Mouse (Mus musculus): ENCODE data around the gene Gpt2. TPM values are rescaled to one million over a fixed set of nuclear protein-coding genes. Genes with fewer than 3 reads are reported as not detected.
A peak's percentile ranks its signal among the peaks of the same experiment; 100 is the strongest.

Gpt2 gene
- polyA plus RNA-seq, 1 experiment from 2014 or later, result 39.1 TPM

- Histone ChIP-seq H3K4me1 (replicated peaks; ENCODE audit: control insufficient read depth, insufficient read depth, low read length) (0 out of 2 replicates have a peak, but pooled peaks cover 2% of the 10 kb centered on the region), H3K27ac (ENCODE audit: low read length) (no peak overlapping the region), H3K9ac (replicated peaks; ENCODE audit: low read depth, low read length) (no peak overlapping the region), H3K4me3 (replicated peaks; ENCODE audit: low read length) (no peak overlapping the region), H3K4me2 (ENCODE audit: low read length) (no peak overlapping the region), H3K9me3 (ENCODE audit: control insufficient read depth, low read length) (no peaks in the 10 kb centered on the region), H3K36me3 (ENCODE audit: control insufficient read depth, insufficient read depth) (no peaks in the 10 kb centered on the region), H3K27me3 (replicated peaks; ENCODE audit: control insufficient read depth, insufficient read depth, low read length) (no peaks in the 10 kb centered on the region)
- ATAC-seq, result no peak
- 82% methylated on average over 2 of the region's 2 CpGs for WGBS
Measured at GRCm38 (mm10) chr8:85478397-85478796, 14.0 kb upstream of the Gpt2 start.

GRCm38 (mm10) chr8:85479710-85480109, 12.7 kb upstream of the Gpt2 start:
- Histone ChIP-seq H3K4me2 (ENCODE audit: low read length) (no peak overlapping the region), H3K4me3 (replicated peaks; ENCODE audit: low read length) (no peak overlapping the region), H3K27ac (ENCODE audit: low read length) (no peak overlapping the region), H3K9ac (replicated peaks; ENCODE audit: low read depth, low read length) (no peak overlapping the region), H3K4me1 (replicated peaks; ENCODE audit: control insufficient read depth, insufficient read depth, low read length) (0 out of 2 replicates have a peak, but pooled peaks cover 2% of the 10 kb centered on the region), H3K27me3 (replicated peaks; ENCODE audit: control insufficient read depth, insufficient read depth, low read length) (no peaks in the 10 kb centered on the region), H3K9me3 (ENCODE audit: control insufficient read depth, low read length) (no peaks in the 10 kb centered on the region), H3K36me3 (ENCODE audit: control insufficient read depth, insufficient read depth) (no peaks in the 10 kb centered on the region)
- WGBS, result 85% methylated on average over 2 of the region's 2 CpGs
- no peak for ATAC-seq

DNA sequence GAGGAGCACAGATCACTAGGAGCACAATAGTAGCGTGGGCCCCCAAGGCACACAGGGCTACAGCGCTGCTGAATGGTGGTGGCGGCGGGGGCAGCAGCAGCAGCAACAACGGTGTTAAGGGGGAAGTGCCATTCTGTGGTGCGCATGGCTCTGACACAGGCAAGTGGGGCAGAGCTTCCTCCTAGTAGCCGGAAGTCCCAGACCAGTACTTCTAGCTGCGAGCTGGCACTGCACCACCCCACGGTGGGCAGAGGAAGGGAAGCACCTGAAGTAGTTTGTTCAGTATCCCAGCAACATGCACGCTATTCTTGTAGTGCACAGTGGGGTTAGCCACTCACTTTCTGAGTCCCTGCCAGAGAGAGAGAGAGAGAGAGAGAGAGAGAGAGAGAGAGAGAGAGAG, 10.5 kb upstream of the Gpt2 start:
- Histone ChIP-seq H3K36me3 (ENCODE audit: control insufficient read depth, insufficient read depth) (no peaks in the 10 kb centered on the region), H3K4me3 (replicated peaks; ENCODE audit: low read length) (no peak overlapping the region), H3K4me1 (replicated peaks; ENCODE audit: control insufficient read depth, insufficient read depth, low read length) (0 out of 2 replicates have a peak, but pooled peaks cover 2% of the 10 kb centered on the region), H3K27ac (ENCODE audit: low read length) (no peak overlapping the region), H3K27me3 (replicated peaks; ENCODE audit: control insufficient read depth, insufficient read depth, low read length) (no peaks in the 10 kb centered on the region), H3K9ac (replicated peaks; ENCODE audit: low read depth, low read length) (0 out of 2 replicates have a peak overlapping the region, but pooled peaks have one; percentile 18), H3K9me3 (ENCODE audit: control insufficient read depth, low read length) (no peaks in the 10 kb centered on the region), H3K4me2 (ENCODE audit: low read length) (peak overlapping the region; percentile 13; the same call in 1 of the 2 replicates)
- ATAC-seq, result peak; percentile 43; the same call in 1 of the 2 replicates
- 27% methylated on average over 10 of the region's 10 CpGs for WGBS

GRCm38 (mm10) chr8:85482427-85482826, 9.9 kb upstream of the Gpt2 start:
- Histone ChIP-seq H3K9ac (replicated peaks; ENCODE audit: low read depth, low read length) (no peak overlapping the region), H3K4me1 (replicated peaks; ENCODE audit: control insufficient read depth, insufficient read depth, low read length) (0 out of 2 replicates have a peak, but pooled peaks cover 2% of the 10 kb centered on the region), H3K27me3 (replicated peaks; ENCODE audit: control insufficient read depth, insufficient read depth, low read length) (no peaks in the 10 kb centered on the region), H3K4me2 (ENCODE audit: low read length) (no peak overlapping the region), H3K36me3 (ENCODE audit: control insufficient read depth, insufficient read depth) (no peaks in the 10 kb centered on the region), H3K27ac (ENCODE audit: low read length) (no peak overlapping the region), H3K4me3 (replicated peaks; ENCODE audit: low read length) (no peak overlapping the region), H3K9me3 (ENCODE audit: control insufficient read depth, low read length) (no peaks in the 10 kb centered on the region)
- 60% methylated on average over 6 of the region's 6 CpGs for WGBS
- peak; percentile 58 for ATAC-seq

DNA sequence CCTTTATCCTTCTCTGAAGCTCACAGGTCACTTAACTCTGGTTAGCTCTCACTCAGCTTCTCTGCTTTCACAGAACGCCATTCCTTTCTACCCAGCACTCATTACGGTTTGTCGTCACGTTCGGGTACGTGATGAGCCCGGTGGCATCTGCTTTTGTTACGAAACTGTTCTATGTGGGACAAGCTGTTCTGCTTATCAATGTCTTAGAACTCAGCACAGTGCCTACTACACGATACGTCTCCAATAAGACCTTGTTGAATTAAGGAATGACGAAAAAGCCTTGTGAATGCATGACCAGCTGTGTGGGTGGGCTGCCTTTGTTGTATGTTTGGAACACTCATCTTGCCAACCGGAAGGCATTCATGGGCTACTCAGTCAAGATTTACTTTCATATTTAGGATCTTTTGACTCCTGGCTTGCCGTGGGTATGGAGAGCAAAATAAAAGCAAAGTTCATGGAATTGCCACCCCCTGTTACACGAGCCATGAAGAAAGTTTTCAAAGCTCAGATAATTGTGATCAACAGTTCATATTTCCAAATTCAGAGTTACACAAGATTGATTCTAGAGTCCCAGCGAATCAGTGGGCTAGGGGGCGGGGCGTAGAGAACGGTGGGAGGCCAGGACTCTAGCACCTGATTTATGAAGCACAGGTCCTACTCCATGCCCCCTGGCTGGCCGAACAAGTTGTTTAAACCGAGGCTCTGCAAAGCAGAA, 4.3 kb upstream of the Gpt2 start:
- Histone ChIP-seq H3K9ac (replicated peaks; ENCODE audit: low read depth, low read length) (no peak overlapping the region), H3K9me3 (ENCODE audit: control insufficient read depth, low read length) (peaks cover 3% of the 10 kb centered on the region; the same call in 1 of the 2 replicates), H3K27ac (ENCODE audit: low read length) (no peak overlapping the region), H3K4me2 (ENCODE audit: low read length) (no peak overlapping the region), H3K36me3 (ENCODE audit: control insufficient read depth, insufficient read depth) (no peaks in the 10 kb centered on the region), H3K4me3 (replicated peaks; ENCODE audit: low read length) (no peak overlapping the region), H3K27me3 (replicated peaks; ENCODE audit: control insufficient read depth, insufficient read depth, low read length) (no peaks in the 10 kb centered on the region), H3K4me1 (replicated peaks; ENCODE audit: control insufficient read depth, insufficient read depth, low read length) (peaks cover 5% of the 10 kb centered on the region)
- no peak for ATAC-seq
- WGBS, result 74% methylated on average over 20 of the region's 20 CpGs

DNA sequence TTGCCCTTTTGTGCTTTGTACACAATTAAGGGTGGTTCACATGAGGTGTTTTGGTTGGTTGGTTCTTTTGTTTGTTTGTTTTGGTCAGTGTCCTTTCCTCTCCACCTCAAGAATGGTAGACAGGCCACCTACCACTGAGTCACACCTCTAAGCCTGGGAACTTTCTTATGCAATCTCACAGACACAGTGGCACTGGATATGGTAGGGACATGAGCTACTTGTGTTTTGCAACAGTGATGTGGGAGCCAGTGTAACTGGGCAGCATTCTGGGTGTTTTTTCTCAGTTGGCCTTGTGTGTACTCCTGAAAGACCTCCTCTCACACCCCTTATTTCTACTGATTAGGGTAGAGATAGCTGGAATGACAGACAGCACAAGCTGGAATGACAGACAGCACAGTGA, 3.7 kb upstream of the Gpt2 start:
- H3K27ac ChIP-seq (ENCODE audit: low read length), result no peak overlapping the region
- H3K4me3 ChIP-seq (replicated peaks; ENCODE audit: low read length), result no peak overlapping the region
- H3K9ac ChIP-seq (replicated peaks; ENCODE audit: low read depth, low read length), result no peak overlapping the region
- H3K36me3 ChIP-seq (ENCODE audit: control insufficient read depth, insufficient read depth), result no peaks in the 10 kb centered on the region
- H3K4me2 ChIP-seq (ENCODE audit: low read length), result no peak overlapping the region
- H3K4me1 ChIP-seq (replicated peaks; ENCODE audit: control insufficient read depth, insufficient read depth, low read length), result peaks cover 10% of the 10 kb centered on the region
- no peaks in the 10 kb centered on the region for H3K27me3 ChIP-seq (replicated peaks; ENCODE audit: control insufficient read depth, insufficient read depth, low read length)
- H3K9me3 ChIP-seq (ENCODE audit: control insufficient read depth, low read length), result peaks cover 3% of the 10 kb centered on the region; the same call in 1 of the 2 replicates
- no peak for ATAC-seq

DNA sequence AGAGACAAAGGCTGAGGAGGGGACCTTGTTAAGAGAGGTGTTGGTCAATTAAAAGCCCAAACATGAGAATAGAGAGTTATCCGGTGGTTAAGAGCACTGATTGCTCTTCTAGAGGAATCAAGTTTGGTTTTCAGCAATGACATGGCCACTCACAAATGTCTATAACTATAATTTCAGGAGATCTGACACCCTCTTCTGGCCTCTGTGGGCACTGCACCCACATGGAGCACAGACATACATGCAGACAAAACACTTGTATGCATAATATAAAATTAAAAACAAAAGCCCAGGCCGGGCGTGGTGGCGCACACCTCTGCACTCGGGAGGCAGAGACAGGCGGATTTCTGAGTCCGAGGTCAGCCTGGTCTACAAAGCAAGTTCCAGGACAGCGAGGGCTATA, 2.8 kb upstream of the Gpt2 start:
- no peaks in the 10 kb centered on the region for H3K36me3 ChIP-seq (ENCODE audit: control insufficient read depth, insufficient read depth)
- H3K27me3 ChIP-seq (replicated peaks; ENCODE audit: control insufficient read depth, insufficient read depth, low read length), result no peaks in the 10 kb centered on the region
- H3K4me1 ChIP-seq (replicated peaks; ENCODE audit: control insufficient read depth, insufficient read depth, low read length), result peaks cover 15% of the 10 kb centered on the region
- H3K27ac ChIP-seq (ENCODE audit: low read length), result no peak overlapping the region
- no peak for ATAC-seq
- no peak overlapping the region for H3K9ac ChIP-seq (replicated peaks; ENCODE audit: low read depth, low read length)
- 93% methylated on average over 8 of the region's 8 CpGs for WGBS
- peaks cover 3% of the 10 kb centered on the region; the same call in 1 of the 2 replicates for H3K9me3 ChIP-seq (ENCODE audit: control insufficient read depth, low read length)
- no peak overlapping the region for H3K4me3 ChIP-seq (replicated peaks; ENCODE audit: low read length)
- H3K4me2 ChIP-seq (ENCODE audit: low read length), result no peak overlapping the region

- H3K27ac ChIP-seq (ENCODE audit: low read length), result peak overlapping the region; percentile 54
- H3K36me3 ChIP-seq (ENCODE audit: control insufficient read depth, insufficient read depth), result no peaks in the 10 kb centered on the region
- peak overlapping the region; percentile 85 for H3K4me2 ChIP-seq (ENCODE audit: low read length)
- ATAC-seq, result no peak; the same call in 1 of the 2 replicates
- peaks cover 18% of the 10 kb centered on the region for H3K4me1 ChIP-seq (replicated peaks; ENCODE audit: control insufficient read depth, insufficient read depth, low read length)
- H3K9me3 ChIP-seq (ENCODE audit: control insufficient read depth, low read length), result peaks cover 3% of the 10 kb centered on the region; the same call in 1 of the 2 replicates
- WGBS, result 3% methylated on average over 48 of the region's 49 CpGs
- H3K4me3 ChIP-seq (replicated peaks; ENCODE audit: low read length), result peak overlapping the region; percentile 61
- H3K27me3 ChIP-seq (replicated peaks; ENCODE audit: control insufficient read depth, insufficient read depth, low read length), result no peaks in the 10 kb centered on the region
- peak overlapping the region; percentile 84 for H3K9ac ChIP-seq (replicated peaks; ENCODE audit: low read depth, low read length)
Measured at GRCm38 (mm10) chr8:85492940-85493931, 860 bp downstream of the Gpt2 start.

DNA sequence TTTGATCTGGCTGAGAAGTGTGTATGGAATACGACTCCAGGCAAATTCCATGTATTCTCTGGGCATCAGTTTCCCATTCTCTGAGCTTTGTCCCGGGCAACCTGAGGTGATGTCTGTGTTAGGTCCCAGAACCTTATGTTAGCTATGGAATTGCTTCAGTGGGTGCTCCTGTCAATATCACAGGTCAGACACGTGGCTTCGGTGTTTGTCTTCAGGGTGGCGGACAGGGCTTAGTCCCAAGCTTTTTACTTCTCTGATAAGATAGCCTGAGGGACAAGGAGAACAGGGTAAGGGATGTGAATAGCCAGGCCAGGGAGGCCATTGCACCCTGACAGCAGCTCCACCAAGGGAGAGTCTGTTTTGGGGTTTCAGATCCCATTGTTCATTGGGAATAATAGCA, 3.7 kb downstream of the Gpt2 start:
- no peak for ATAC-seq
- 85% methylated on average over 5 of the region's 5 CpGs for WGBS
- Histone ChIP-seq H3K4me1 (replicated peaks; ENCODE audit: control insufficient read depth, insufficient read depth, low read length) (peaks cover 30% of the 10 kb centered on the region), H3K4me3 (replicated peaks; ENCODE audit: low read length) (no peak overlapping the region), H3K27ac (ENCODE audit: low read length) (no peak overlapping the region), H3K9me3 (ENCODE audit: control insufficient read depth, low read length) (no peaks in the 10 kb centered on the region), H3K9ac (replicated peaks; ENCODE audit: low read depth, low read length) (no peak overlapping the region), H3K27me3 (replicated peaks; ENCODE audit: control insufficient read depth, insufficient read depth, low read length) (no peaks in the 10 kb centered on the region), H3K36me3 (ENCODE audit: control insufficient read depth, insufficient read depth) (no peaks in the 10 kb centered on the region), H3K4me2 (ENCODE audit: low read length) (no peak overlapping the region)

All from forebrain, embryonic 16.5 days (tissue).